Mouse (Mus musculus) brain, embryonic 14.5 days (tissue): ENCODE results near the gene Camta1.

Source experiments
- CTCF ChIP-seq: fragments of 200-500 bp; IDR thresholded peaks from 2 replicates; pipeline ENCODE4 v1.5.1; 2012; ENCODE audit warnings: inconsistent platforms, mild to moderate bottlenecking, moderate library complexity, borderline replicate concordance; ENCODE audit not compliant: insufficient read depth, insufficient read length; ENCODE audit errors: extremely low read depth
- POLR2A ChIP-seq: fragments of 200-500 bp; IDR thresholded peaks from 2 replicates; pipeline ENCODE4 v1.6.1; 2012; ENCODE audit warnings: mild to moderate bottlenecking, inconsistent platforms, borderline replicate concordance; ENCODE audit not compliant: poor library complexity, insufficient read depth, insufficient read length, severe bottlenecking; ENCODE audit errors: extremely low read depth

DNA sequence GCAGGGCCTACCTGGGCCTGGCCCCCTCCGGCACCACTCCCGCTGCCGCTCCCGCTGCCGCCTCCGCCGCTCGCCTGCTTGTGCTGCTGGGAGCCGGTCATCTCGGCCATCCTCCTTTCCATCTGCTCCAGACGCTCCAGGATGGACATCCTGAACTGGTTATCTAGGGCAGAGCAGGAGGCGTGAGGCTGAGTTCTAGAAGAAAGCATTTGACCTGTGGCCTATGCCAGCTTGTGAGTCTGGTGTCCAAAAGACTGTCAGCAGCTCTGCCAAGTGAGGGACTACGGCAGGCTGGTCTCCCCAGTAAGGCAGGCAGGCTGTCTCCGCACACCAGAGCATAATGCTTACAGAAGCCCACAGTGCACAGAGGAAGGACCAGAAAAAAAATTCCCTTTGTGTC is 772.9 kb downstream of the Camta1 start:
- no peak for TF ChIP-seq CTCF
- TF ChIP-seq POLR2A, result no peak
